Mouse (Mus musculus) intestine, embryonic 14.5 days (tissue): ENCODE measurements around the gene Pla2g6. TPM values are rescaled to one million over a fixed set of nuclear protein-coding genes. Genes with fewer than 3 reads are reported as not detected.

ENCODE experiments used
- ATAC-seq: fragments of 200-750 bp; cut with Nextera tagmentation; replicated peaks from 2 replicates; pipeline ENCODE4 v1.8.0; 2017; ENCODE audit warnings: low read depth, moderate number of reproducible peaks, moderate TSS enrichment, moderate library complexity; ENCODE audit not compliant: low FRiP score, low TSS enrichment
- DNase-seq: peaks from one replicate; pipeline ENCODE4 v3.0.0-alpha.2; 2018; ENCODE audit warnings: low spot score
- H3K27ac ChIP-seq: fragments of 300-500 bp; sonication (generic); 2 replicates; pipeline ENCODE4 v1.5.1; 2014; ENCODE audit warnings: low read depth, mild to moderate bottlenecking, control low read depth
- H3K27me3 ChIP-seq: fragments of 300-500 bp; sonication (generic); replicated peaks from 2 replicates; pipeline ENCODE4 v1.6.1; 2014; ENCODE audit warnings: low read length, control low read depth; ENCODE audit not compliant: control insufficient read depth, insufficient read depth
- H3K36me3 ChIP-seq: fragments of 300-500 bp; sonication (generic); 2 replicates; pipeline ENCODE4 v1.6.1; 2014; ENCODE audit warnings: low read length, control low read depth; ENCODE audit not compliant: control insufficient read depth, insufficient read depth
- H3K4me1 ChIP-seq: fragments of 300-500 bp; sonication (generic); replicated peaks from 2 replicates; pipeline ENCODE4 v1.6.1; 2014; ENCODE audit warnings: low read length, control low read depth, mixed read lengths; ENCODE audit not compliant: control insufficient read depth, insufficient read depth
- H3K4me2 ChIP-seq: fragments of 300-500 bp; sonication (generic); 2 replicates; pipeline ENCODE4 v1.6.1; 2014; ENCODE audit warnings: low read length
- H3K4me3 ChIP-seq: fragments of 300-500 bp; sonication (generic); 2 replicates; pipeline ENCODE4 v1.5.1; 2014; ENCODE audit warnings: low read depth, low read length, control low read depth, mixed read lengths
- H3K9ac ChIP-seq: fragments of 300-500 bp; sonication (generic); 2 replicates; pipeline ENCODE4 v1.6.1; 2014; ENCODE audit warnings: mild to moderate bottlenecking, low read length
- H3K9me3 ChIP-seq: fragments of 300-500 bp; sonication (generic); 2 replicates; pipeline ENCODE4 v1.6.1; 2016; ENCODE audit warnings: low read length, control low read depth; ENCODE audit not compliant: control insufficient read depth
- WGBS: fragments of 180-500 bp; shearing (Covaris S2); extraction: QIAGEN DNeasy Blood & Tissue Kit; methylation state at CpG from one replicate; pipeline ENCODE4 v1.1.7; 2014; 5-methylcytosine and 5-hydroxymethylcytosine counted together
- polyA plus RNA-seq: library from polyadenylated mRNA; unstranded; fragments of >200 nt; fragmentation: Nextera tagmentation; extraction: Ambion mirVana; gene quantifications from 2 replicates; pipeline ENCODE4 v1.2.1, GENCODE M21; 2014

Gene Pla2g6
- polyA plus RNA-seq, 1 experiment from 2014 or later, result 20.7 TPM

DNA sequence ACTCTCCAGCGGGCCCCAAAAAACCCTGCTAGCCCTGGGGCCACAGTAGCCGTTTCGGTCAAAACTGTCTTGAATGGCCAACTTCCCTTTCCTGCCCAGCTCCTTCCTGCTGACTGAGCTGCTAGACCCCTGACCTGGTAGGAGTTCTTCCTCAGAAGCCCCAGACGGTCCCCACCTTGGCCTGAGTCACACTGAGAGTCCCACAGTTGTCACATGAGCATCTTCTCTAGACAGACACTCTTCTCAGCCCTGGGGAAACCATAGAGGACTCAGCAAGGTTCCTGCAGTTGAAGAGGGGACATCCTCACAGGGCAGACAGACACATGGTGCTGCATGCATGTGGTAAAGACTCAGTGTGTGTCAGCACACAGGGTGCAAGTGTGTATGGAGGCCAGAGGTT lies 26.4 kb upstream of the Pla2g6 start:
- Histone ChIP-seq H3K4me1 (peaks cover 31% of the 10 kb centered on the region), H3K36me3 (0 out of 2 replicates have a peak, but pooled peaks cover 3% of the 10 kb centered on the region), H3K9ac (no peak overlapping the region), H3K4me3 (no peak overlapping the region), H3K27ac (no peak overlapping the region), H3K4me2 (no peak overlapping the region), H3K9me3 (no peaks in the 10 kb centered on the region), H3K27me3 (no peaks in the 10 kb centered on the region)
- DNase-seq (no peak), ATAC-seq (no peak)
- 86% methylated on average over 4 of the region's 4 CpGs for WGBS

DNA sequence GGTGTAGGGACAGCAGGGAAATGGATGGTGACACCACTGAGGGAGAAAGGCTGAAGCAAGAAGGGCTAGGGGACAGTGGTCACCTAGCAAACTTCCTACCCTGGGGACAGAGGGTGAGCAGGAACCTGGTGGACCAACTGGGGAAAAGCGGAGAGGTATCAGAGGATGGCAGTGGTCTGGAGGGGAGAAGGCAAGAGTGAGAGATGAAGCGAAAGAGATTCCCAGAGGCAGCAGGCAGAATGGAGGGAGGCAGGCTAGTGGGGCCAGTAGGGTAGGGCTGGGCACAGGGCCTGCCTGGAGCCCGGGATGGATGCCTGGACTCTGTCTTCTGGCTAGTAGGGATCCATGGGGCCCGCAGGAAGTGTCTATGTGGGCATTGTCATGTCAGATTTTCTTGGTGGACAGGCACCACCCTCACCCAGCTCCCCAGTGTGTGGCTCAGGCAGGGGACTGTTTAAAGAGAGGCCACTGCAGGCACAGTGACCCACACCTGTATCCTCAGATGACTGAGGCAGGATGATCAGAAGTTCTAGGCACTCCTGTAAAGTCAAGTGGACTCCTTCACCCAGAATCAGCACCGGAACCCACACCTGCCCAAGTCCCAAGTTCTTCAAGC lies 25.6 kb upstream of the Pla2g6 start:
- Histone ChIP-seq H3K36me3 (no peaks in the 10 kb centered on the region), H3K4me1 (peaks cover 29% of the 10 kb centered on the region), H3K27ac (no peak overlapping the region), H3K4me2 (no peak overlapping the region), H3K9me3 (no peaks in the 10 kb centered on the region), H3K4me3 (no peak overlapping the region), H3K27me3 (no peaks in the 10 kb centered on the region), H3K9ac (no peak overlapping the region)
- ATAC-seq (no peak), DNase-seq (no peak)
- WGBS, result 81% methylated on average over 5 of the region's 5 CpGs

DNA sequence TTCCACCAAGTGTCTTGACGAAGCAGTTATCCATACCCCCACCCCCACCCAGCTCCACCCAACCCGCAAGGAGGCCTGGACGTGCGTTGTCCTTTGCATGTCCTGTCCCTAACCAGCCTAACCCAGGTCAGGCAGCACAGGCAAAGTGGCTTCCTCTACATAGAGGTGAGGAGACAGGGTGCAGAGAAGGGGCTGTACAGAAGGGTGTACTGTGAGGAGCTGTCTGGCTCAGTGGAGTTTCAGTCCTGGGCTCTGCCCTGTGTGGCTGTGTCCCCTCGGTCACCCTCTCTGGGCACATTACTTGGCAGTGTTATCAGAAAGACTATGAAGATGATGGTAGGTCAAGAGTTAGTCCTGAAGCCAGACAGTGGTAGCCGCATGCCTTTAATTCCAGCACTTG lies 24.3 kb upstream of the Pla2g6 start:
- Histone ChIP-seq H3K4me1 (peaks cover 24% of the 10 kb centered on the region), H3K27me3 (no peaks in the 10 kb centered on the region), H3K27ac (no peak overlapping the region), H3K4me2 (no peak overlapping the region), H3K4me3 (no peak overlapping the region), H3K36me3 (no peaks in the 10 kb centered on the region), H3K9ac (no peak overlapping the region), H3K9me3 (no peaks in the 10 kb centered on the region)
- ATAC-seq (no peak), DNase-seq (no peak)
- 83% methylated on average over 6 of the region's 6 CpGs for WGBS

DNA sequence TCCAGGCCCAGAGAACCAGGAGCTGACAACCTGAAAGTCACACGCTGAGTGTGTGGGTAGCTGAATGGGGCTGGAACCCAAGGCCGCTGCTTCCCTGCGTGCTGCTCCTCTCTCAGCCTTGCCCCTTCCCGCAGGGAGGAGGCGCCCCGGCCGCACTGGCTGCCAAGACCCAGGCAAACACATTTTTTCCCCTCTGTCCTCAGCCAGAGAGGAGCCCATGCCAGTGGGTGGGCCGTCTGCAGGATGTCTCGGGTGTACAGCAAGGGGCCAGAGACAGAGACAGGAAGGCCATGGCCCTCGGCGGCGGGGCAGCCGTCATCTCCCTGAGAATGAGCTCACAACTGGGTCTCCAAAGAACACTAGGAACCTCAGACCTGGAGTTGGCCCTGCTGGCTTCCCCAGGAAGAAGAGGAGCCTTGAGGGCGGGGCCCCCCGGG lies 23.2 kb upstream of the Pla2g6 start:
- H3K9ac ChIP-seq, result no peak overlapping the region
- H3K4me2 ChIP-seq, result no peak overlapping the region
- 18% methylated on average over 15 of the region's 15 CpGs for WGBS
- no peaks in the 10 kb centered on the region for H3K9me3 ChIP-seq
- H3K27ac ChIP-seq, result peak overlapping the region; percentile 1; the same call in 1 of the 2 replicates
- peaks cover 16% of the 10 kb centered on the region for H3K4me1 ChIP-seq
- DNase-seq, result no peak
- H3K36me3 ChIP-seq, result no peaks in the 10 kb centered on the region
- ATAC-seq, result no peak
- H3K4me3 ChIP-seq, result no peak overlapping the region
- no peaks in the 10 kb centered on the region for H3K27me3 ChIP-seq

DNA sequence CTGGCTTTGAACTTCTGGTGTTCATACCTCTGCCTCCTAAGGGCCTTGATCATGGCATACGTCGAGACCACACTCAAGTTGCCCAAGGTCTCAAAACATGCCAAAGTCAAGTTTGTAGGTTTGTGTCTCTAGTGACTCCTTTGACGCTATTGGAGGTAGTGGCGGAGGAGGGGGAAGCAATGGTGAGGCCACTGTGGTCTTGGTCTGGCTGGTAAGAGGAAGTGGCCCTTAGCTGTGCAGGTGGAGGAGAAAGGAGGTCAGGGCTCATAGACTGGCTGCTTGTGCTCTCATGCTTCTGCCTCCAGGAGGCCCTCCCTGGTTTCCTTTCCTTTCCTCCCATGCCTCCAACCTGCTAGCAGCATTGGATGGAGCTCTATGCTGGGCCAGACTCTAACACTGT lies 22.7 kb upstream of the Pla2g6 start:
- H3K4me1 ChIP-seq, result peaks cover 13% of the 10 kb centered on the region
- H3K4me3 ChIP-seq, result no peak overlapping the region
- H3K9ac ChIP-seq, result no peak overlapping the region

DNA sequence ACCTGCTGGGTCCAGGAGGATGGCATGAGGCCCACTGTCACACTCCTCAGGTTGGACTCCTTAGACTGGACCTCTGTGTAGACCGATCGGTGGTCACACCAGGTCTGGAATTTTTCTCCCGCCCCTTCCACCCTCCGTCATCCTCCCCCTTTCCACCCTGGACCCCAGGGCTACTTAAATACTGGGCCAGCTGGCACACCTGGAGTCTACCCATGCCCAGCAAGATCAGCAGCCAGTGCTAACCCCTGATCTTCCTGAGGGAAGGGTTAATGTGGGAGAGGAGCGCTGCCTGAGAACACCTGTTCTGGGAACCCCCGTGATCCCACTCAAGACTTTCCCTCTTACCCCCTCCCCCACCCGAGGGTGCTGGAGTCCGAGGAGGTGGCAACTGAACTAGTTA lies 20.5 kb upstream of the Pla2g6 start:
- Histone ChIP-seq H3K4me3 (peak overlapping the region; percentile 73), H3K9me3 (no peaks in the 10 kb centered on the region), H3K27ac (peak overlapping the region; percentile 99; the same call in 1 of the 2 replicates), H3K27me3 (no peaks in the 10 kb centered on the region), H3K36me3 (no peaks in the 10 kb centered on the region), H3K4me1 (peaks cover 13% of the 10 kb centered on the region), H3K4me2 (peak overlapping the region; percentile 82), H3K9ac (peak overlapping the region; percentile 87)
- ATAC-seq (0 out of 2 replicates have a peak, but pooled peaks have one; percentile 5), DNase-seq (no peak)
- WGBS, result 45% methylated on average over 8 of the region's 8 CpGs

More for the DNA sequence above, 22.7 kb upstream of the Pla2g6 start:
- DNase-seq (no peak), ATAC-seq (no peak)
- H3K27me3 ChIP-seq, result no peaks in the 10 kb centered on the region
- H3K27ac ChIP-seq, result no peak overlapping the region
- WGBS, result 93% methylated on average over 4 of the region's 4 CpGs
- H3K36me3 ChIP-seq, result no peaks in the 10 kb centered on the region
- no peaks in the 10 kb centered on the region for H3K9me3 ChIP-seq
- H3K4me2 ChIP-seq, result no peak overlapping the region

DNA sequence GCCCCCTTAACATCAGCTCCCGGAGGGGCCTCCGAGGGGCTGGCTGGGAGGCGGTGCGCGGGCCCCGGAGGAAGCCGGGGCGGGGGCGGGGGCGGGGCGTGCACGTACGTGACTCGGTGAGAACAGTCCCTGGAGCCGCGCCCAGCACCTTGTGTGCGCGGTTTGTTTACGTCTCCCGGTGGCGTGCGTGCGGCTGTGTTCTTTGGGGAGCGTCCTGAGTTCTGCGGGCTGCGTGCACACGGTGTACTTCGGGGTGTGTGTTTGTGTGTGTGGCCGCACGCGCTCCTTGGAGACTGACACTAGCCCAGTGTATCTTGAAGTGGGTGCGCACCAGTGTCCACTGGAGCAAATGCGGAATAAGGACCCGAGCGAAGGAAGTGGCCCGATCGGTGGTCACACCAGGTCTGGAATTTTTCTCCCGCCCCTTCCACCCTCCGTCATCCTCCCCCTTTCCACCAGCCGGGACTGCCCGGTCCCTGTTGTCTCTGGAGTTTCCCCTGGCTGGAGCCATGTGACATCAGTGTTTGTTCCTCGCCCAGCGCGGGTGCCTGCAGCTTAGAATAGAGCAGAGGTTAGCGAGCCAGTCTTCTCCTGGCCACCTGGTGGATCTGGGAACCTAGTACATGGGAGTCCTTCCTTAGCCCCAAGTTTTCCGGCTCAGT lies 19.8 kb upstream of the Pla2g6 start:
- WGBS, result 2% methylated on average over 46 of the region's 46 CpGs
- peak overlapping the region; percentile 99 for H3K27ac ChIP-seq

DNA sequence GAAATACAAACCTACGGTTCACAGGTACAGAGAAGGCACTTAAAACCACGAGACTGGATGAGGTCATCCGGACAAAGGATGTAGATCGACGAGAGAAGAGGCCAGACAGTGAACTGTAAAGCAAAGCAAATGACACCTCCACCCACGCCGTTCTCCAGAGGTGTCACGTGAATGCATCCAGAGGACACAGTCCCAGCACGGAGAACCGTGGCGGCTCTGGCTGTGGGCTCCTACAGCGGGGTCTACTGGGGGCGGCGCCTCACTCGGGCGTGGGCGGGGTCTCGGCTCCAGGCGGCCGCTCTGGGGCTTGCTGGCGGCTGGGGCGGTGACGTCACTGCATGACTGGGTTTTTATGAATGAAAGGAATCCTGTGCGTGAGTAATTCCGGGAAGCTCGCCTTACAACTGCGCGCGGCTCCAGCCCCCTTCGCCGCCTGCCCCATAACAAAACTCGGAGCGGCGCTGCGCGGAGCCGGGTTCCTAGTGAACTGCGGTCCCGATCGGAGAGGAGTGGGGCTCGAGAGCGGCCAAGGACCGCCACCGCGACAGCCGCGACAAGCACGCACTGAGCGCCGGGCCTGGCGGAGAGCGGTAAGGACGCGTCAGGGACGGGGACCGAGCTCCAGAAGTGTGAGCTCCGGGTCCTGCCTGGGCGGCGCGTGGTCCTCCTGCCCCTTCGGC lies 19.1 kb upstream of the Pla2g6 start:
- H3K27ac ChIP-seq, result peak overlapping the region; percentile 99
- no peaks in the 10 kb centered on the region for H3K27me3 ChIP-seq
- H3K9me3 ChIP-seq, result no peaks in the 10 kb centered on the region
- peak; percentile 99 for DNase-seq
- under 1% methylated on average over 61 of the region's 61 CpGs for WGBS
- peaks cover 13% of the 10 kb centered on the region for H3K4me1 ChIP-seq
- H3K36me3 ChIP-seq, result no peaks in the 10 kb centered on the region
- peak overlapping the region; percentile 87 for H3K9ac ChIP-seq
- H3K4me2 ChIP-seq, result peak overlapping the region; percentile 82
- ATAC-seq, result peak; percentile 91
- peak overlapping the region; percentile 73 for H3K4me3 ChIP-seq

More for the DNA sequence above, 19.8 kb upstream of the Pla2g6 start:
- H3K36me3 ChIP-seq, result no peaks in the 10 kb centered on the region
- no peaks in the 10 kb centered on the region for H3K9me3 ChIP-seq
- peak; percentile 82 for ATAC-seq
- H3K4me2 ChIP-seq, result peak overlapping the region; percentile 82
- H3K4me1 ChIP-seq, result peaks cover 13% of the 10 kb centered on the region
- no peaks in the 10 kb centered on the region for H3K27me3 ChIP-seq
- H3K4me3 ChIP-seq, result peak overlapping the region; percentile 73
- peak; percentile 90 for DNase-seq
- peak overlapping the region; percentile 87 for H3K9ac ChIP-seq
